Mouse (Mus musculus): ENCODE data around the gene Ptger3. TPM values are rescaled to one million over a fixed set of nuclear protein-coding genes. Genes with fewer than 3 reads are reported as not detected.

Gene Ptger3
- 2.7 and 2.9 TPM in 2 replicates for polyA plus RNA-seq (2012; rRNA removed)

GRCm38 (mm10) chr3:157566725-157567565 lies at the start of gene Ptger3:
Ptger3 (plus strand) TSS chr3:157566892.

GRCm38 (mm10) chr3:157533964-157534785 lies 32.5 kb upstream of the Ptger3 start, which contains the start of gene Zranb2:
Zranb2 (plus strand) TSS chr3:157534160.

Other genes with a start within 250 kb of the Ptger3 start
- gene Zranb2, start 32.7 kb upstream of the Ptger3 start, polyA plus RNA-seq (2012; rRNA removed): 127 and 141 TPM in 2 replicates

Data from central nervous system, embryonic 18 days (tissue).